Mouse (Mus musculus) thymus, postnatal 4 days (tissue): ENCODE measurements around the gene Dhx32.
A peak's percentile ranks its signal among the peaks of the same experiment; 100 is the strongest.

Source experiments
- DNase-seq: peaks from one replicate; pipeline ENCODE4 v3.0.0; 2021

The Dhx32 gene

DNA sequence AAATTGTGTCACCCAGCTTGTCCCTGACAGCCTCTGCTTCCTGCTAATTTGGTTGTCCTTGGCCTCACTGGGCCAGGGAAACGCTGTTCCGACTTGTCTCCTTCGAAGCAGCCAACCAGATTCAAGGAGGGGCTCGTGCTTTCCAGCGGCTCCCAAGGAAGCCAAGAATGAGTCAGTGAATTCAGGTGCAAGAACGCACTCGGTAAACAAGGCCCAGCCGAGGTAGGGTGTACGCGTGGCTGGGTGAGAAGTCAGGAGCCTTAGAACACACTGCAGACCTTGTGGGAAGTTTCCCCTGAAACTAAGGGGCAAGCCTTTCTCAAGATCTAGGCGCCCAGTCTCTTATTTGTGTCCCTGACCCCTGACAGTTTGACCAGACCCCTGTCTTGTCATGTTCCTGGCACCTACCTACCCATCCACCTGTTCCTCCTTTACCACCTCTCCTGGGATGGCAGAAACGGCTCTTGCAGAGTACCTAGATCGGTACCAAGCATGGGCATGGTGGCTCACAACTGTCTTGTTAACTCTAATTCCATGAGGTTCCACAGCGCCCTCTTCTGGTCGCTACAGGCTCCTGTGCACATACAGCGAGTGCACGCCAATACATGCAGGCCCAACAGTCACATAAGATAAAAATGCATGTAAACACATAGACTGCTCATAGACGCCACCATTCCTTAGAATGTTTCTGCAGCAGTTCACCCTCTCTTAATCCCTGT lies at the start of gene Dhx32:
Gene Dhx32, minus strand, starts transcription at position 10 of the 719 bp plus-strand sequence.
- peak; percentile 83 for DNase-seq

DNA sequence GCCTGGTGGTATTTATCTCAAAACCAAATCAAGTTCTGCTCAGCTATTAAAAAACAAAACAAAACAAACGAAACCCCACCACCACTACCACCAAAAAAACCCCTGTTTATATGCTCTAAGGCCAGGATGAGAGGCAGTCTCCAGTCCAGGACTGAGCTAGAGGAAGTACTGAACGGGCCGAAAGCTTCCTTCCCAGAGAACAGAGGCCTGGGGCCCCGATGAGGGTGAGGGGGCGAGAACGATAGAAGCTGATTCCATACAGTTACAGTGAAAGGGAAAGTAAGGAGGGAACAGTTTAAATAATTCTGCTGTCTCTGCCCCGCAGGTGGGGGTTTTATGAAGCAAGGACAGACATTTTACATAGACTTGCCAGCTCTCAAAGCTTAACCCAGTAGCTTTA lies 47.1 kb upstream of the Dhx32 start:
- DNase-seq: no peak

DNA sequence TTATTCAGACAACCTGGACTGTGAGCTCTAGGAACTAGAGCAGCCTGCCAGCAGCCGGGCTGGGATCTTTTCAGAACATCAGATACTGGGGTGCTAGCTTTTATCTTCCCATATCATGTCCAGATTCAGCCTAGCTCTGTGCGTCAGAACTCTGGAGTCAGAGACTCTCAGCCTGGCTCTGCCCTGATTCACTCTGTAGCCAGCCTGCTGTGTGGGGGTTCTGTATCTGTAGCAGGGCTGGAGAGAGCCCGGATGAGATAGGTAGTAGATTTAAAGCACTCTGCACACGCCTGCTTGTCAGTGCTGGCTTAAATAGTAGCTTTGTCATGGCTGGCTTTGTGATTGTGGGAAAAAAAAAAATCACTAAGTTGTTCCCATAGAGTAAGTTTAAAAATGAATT lies 46.0 kb upstream of the Dhx32 start:
- no peak for DNase-seq

DNA sequence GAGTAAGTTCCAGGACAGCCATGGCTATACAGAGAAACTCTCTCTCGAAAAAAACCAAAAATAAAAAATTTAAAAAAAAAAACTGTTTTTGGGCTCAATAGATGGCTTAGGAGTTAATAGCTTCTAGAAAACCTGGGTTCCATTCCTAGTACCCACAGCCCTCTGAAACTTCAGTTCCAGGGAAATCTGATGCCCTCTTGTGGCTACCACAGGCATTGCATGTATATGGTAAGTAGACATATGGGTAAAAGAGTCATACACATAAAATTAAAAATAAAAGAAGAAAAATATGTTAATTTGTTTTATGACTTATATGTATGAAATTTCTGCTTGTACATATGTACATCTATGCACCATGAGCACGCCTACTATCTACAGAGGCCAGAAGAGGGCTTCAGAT lies 42.1 kb upstream of the Dhx32 start:
- peak; percentile 63 for DNase-seq

DNA sequence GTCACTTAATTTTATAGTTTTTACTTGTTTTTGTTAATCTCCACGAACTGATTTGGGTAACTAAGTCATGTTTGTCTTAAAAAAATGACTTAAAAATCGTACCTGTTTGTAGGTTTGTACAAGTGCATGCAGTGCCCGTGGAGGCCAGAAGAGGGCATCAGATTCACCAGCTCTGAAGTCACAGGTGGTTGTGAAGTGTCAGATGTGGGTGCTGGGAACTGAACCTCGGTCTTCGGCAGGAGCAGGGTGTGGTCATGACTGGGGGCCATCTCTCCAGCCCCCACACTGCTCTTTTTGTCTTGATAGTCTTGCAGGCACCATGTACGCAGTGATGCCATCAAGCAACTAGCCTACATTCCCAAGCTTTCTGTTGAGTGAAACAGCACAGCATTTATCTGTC lies 41.2 kb upstream of the Dhx32 start:
- peak; percentile 23 for DNase-seq

DNA sequence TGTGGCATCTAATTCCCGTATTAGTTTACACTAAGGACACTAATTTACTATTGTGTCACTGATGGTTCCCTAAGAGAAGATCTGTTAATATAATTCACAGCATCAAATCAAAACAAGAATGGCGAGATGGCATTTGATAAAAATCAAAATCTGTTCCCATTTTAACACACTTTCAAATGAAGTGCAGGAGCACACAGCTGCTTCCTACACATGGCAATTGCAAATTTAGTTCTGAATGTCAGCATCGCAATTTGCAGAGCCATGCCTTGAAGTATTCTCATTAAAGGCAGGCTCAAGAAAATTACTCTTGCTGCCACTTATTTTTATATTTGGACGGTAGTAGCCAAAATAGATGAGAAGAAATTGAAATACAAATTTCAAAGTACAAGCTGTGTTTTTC lies 30.8 kb upstream of the Dhx32 start:
- DNase-seq: no peak

DNA sequence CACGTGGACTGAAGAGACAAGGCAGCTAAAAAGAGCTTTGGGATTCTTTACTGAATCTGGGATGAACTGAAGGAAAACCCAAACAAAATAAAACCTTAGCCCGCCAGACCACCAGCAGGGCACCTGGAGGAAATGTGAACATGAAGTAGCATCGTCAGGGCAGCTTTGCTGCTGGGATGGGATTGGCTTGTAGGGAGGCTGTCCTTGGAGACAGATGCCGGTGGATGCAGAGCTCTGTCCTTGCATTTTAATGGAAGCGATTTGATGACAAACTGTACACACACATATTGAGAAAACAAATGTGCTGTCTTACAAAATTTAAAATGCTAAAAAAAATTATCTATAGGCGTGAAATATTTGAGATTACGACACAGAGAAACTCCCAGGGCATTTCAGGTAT lies 30.4 kb upstream of the Dhx32 start:
- DNase-seq: no peak

DNA sequence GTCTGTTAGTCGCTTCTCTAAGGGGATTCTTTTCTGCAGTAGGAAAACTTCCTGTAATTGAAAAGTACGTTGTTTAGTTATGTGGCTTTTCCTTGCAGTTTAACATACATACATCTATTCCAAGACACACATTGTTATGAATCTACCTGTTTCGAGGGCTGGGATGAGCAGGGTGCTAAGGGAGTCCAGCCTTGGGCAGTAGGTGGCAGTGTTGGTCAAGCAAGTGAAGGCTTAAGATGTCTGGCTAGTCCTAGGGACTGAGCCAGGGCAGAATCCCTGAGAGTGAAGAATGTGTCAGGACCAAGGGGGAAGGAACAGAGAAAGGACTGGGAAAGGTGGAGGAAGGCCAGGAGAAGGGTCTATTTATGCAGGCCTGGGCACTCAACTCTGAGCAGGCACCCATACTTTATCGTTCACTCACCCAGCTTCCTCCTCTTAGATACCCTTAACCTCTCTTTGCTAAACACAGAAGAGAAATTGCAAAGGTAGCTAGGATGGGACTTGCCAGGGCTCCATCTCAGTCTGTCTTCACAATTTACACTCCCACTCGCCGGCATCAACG lies 23.2 kb upstream of the Dhx32 start:
- DNase-seq: peak; percentile 74

DNA sequence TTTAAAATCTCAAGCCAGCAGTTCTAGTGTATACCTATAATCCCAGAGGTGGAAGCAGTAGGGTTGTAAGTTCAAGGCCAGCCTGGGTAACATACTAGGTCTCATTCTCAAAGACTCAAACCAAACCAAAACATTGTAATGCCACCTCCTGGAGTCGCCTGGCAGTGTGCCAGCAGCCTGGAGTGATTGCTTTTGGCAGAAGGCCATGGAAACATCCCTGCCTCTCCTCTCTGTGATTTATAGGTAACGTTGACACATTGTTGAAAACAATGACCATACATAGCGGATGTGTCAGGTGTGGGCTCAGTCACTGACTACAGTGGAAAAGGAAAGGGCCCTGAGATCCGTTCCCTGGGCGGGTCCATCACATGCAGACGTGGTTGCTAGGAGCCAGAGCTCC lies 19.3 kb upstream of the Dhx32 start:
- DNase-seq: no peak

DNA sequence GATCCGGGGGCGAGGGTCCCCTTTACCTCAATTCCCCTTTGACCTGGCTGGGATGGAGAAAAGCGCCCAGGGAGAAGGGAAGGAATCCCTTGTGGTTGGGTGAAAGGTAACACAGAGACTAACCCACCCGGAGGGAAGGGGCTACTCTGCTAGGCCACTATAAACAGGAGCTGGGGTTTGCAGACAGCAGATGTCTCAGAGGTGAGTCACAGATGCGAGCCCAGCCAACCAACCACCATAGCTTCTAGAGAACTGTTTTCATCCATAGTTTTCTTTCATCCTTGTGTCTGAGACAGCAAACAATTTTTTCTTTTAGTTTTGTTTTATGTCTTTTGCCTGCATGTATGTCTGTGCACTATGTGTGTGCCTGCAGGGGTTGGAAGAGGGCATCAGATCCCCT lies 17.4 kb upstream of the Dhx32 start:
- DNase-seq: no peak

DNA sequence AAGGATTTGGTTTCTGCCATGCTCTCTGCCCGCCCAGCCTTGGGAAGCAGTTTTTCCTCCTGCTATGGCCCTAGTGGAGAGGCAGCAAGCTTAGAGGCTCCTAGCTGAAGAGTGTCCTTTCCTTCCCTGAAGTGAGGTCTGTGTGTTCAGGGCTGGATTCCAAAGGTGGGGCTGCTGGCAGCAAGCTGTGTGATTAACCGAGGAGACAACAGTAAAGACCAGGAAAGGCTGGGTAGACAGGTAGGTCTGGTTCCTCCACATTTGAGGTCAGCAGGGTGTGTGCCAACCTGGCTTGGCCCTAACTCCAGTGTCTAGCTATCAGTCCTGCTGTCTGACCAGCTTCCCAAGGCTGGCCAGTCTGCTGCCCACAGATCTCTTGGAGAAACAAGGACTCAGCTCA lies 12.2 kb upstream of the Dhx32 start:
- no peak for DNase-seq

DNA sequence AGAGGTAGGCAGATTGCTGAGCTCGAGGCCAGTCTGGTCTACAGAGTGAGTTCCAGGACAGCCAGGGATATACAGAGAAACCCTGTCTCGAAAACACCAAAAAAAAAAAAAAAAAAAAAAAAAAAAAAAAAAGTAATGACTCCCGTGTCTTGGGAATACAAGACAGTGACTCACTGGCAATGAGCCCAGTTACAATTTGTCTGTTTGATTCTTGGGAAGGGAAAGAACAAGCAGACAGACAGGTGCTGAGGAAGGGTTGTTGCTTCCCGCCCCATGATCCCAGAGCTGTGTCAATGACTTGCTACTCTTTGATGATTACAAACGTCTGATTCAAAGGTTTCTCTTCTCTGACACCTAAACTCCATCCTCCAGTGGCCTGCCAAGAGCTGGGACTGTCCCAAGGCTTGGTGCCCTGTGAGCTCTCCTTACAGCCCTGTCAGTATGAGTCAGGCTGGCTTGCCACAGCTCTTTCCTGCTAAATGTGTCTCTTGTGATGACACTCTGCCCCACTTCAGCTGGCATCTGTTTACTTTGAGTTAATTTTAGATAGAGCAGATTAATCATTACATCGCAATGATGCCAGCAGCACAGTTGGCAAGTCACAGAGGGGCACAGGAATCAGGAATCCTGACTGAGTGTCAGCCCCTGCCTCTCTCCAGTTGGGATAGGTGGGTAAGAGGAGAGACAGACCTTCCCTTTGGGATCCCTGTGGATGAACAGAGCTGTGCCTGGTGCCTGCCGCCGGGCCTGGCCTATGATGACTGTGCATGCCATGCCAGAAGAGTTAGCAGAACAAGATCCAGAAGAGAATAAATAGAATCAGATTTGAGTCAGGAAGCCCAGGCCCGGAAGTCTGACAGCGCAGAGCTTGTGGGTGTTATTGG lies 11.0 kb upstream of the Dhx32 start:
- no peak for DNase-seq

DNA sequence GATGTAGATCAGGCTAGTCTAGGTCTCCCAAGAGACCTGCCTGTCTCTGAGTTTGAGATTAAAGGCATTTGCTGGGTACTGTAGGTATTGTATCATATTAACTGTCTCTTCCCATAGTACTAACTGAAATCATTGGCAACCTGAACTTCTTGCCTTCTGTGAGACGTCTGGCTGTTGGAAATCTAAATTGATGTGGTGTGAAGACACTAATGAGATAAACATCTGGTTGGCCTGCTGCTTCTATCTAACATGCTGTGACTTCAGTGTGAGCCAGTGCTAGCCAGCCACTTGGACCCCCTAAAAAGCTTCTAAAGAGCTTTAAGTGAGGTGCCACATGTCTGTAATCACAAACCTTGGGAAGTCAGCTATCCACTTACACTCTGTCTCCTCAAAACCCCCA lies 10.2 kb upstream of the Dhx32 start:
- DNase-seq: no peak

DNA sequence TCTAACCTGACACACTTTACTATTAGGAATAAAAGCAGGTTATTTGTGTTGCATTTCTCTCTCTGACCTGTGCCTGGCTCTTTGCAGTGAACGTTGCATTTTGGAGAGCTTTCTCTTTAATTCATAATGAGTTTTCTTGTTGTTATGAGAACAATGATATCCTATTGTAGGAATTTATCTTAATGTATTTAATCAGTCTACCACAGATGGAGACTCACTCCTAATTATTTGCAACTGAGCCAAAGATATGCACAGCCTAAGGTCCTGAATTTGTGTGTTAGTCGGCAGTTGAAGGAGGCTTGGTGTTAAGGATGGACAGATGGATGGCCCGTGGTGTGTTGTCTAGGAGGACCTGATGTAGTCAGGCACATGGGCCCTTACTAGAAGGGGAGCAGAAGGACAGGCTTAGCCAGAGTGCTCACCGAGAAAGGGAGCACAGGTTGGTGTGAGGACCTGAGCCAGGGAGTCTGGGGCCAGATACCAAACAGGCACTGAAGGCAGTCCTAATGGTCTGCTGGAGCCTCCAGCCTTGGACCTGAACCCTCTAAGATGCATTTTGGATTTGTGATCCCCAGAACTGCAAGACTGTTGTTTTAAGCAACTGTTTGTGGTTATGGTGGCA lies 8.2 kb upstream of the Dhx32 start:
- no peak for DNase-seq

DNA sequence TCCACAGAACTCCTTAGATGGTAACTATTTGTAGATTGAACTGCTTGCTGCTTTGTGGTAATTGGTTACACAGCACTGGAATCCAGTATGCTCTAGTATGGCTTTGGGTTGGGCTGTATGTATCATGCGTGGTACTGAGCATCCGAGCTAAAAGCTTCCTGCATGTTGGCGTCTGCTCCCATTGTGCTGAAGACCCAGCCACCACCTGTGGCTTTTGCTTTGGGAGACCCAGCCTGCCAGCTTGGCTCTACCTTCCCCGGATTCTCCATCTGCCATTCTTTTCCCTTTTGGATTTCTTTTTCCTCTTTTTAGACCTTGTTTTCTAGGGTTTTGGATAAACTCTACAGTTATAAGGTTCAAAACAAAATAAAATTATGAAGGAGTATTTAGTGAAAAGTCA lies 7.6 kb upstream of the Dhx32 start:
- no peak for DNase-seq

DNA sequence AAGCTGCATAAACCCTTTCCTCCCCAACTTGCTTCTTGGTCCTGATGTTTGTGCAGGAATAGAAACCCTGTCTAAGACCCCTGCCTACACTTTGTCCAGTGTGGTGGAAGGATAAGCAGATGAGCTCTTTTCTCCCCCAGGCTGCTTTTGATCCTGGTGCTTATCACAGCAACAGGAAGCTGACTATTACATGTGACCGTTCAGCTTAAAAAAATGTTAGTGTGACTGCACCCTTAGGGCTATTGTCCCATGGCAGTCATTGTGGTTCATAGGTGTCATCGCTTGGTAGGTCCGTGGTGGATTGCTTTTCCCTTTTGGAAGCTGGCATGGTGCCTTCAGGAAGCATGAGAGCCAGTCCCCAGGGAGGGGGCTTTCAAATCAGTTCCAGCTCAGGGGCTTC lies 5.6 kb upstream of the Dhx32 start:
- DNase-seq: no peak

DNA sequence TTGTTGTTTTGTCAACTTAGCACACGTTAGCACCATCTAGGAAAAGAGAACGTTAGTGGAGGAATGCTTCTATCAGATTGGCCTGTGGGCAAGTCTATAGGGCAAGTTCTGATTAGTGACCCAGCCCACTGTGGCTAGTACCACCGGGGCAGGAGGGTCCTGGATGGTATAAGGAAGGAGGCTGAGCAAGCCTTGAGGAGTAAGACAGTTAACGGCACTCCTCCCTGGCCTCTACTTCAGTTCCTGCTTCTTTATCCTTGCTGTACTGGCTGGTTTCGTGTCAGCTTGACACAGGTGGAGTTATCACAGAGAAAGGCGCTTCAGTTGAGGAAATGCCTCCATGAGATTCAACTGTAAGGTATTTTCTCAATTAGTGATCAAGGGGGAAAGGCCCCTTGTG lies 5.0 kb upstream of the Dhx32 start:
- DNase-seq: no peak

DNA sequence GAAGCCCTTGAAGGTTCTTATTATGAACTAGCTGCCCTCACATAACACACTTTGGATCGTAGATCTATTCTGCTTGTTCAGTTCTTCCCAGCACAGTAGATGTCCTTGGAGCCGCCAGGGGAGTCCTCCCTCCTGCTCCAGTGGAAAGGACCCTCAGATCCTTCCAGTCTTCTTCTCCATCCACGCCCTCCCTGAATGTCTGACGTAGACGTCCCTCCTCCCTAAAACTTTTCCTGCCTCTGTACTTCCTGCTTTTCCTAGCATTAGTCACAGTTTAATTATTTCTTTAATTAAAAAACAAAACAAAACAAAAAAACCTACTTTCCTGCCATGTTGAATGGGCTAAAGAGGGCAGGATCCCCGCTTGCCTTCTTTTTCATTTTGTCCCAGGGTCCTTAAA lies 535 bp downstream of the Dhx32 start:
- no peak for DNase-seq

DNA sequence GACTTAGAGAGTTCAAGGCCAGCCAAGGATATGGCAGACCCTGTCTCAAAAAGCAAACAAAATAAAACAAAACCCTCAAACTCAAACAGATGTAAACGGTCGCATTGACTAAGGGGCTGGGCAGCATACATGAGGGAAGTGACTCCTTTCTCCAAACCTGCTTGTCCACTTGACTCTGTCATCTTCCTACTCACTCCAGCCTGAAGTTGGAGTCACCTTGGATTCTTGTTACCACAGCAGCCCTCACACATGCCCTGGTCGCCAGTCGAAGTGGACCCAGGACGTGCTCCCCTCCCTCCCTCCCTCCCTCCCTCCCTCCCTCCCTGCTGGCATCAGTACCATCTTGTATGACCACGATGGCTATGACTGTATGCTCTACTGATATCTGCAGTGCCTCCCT lies 943 bp downstream of the Dhx32 start:
- no peak for DNase-seq

DNA sequence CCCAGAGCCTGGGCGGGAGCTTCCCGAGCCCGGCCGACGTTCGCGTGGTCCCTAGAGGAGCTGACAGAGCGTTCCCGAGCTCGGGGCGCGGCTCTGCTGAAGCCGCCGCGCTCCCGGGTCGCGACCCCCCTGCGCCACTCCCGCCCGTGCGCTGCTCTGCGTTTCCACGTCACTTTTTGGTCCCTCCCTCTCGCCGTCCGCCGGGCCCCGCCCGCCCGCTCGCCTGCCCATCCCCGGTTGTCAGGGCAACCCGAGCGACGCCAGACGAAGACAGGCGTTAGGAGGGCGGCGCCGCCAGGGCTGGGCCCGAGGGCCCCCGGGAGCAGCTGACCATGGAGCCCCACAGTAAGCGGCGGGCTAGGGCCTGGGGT lies 5.9 kb downstream of the Dhx32 start, which contains the start of gene Fank1:
Gene Fank1, plus strand, starts transcription at position 236 of the 371 bp plus-strand sequence.
- peak; percentile 95 for DNase-seq

DNA sequence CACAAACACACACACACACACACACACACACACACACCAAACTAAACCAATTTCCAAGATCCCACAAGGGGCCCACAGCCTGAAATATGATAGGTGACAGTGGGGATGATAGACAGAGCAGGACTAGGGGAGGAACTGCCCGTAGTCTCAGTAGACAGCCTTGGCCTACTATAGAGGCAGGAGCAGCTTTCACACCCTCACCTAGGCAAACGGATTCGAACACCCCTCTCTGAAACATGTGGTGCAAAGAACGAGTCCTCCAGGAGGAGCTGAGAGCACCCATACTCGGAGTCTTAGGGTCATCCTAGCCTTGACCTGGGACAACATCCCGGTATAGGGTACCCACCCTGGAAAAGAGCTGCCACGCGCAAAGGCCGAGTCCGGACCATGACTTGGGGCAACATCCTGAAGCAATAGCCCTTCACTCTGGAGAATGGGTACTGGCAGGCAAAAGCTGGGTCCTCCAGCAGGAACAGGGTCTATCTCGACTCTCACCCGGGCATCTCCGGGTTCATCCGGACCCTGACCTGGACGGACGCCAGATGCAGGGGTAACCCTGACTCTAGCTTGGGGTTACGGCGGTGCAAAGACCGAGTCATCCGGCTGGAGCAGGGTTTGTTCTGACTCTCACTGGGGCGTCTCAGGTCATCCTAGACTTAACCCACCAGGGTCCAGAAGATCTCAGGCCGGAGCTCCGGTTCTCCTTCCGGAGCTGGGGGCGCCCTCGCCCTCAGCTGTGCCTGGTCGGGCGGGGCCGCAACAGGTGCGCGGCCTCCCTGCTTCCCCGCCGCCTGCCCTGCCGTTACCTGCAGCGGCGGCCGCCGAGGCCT lies 6.5 kb downstream of the Dhx32 start:
- DNase-seq: no peak

DNA sequence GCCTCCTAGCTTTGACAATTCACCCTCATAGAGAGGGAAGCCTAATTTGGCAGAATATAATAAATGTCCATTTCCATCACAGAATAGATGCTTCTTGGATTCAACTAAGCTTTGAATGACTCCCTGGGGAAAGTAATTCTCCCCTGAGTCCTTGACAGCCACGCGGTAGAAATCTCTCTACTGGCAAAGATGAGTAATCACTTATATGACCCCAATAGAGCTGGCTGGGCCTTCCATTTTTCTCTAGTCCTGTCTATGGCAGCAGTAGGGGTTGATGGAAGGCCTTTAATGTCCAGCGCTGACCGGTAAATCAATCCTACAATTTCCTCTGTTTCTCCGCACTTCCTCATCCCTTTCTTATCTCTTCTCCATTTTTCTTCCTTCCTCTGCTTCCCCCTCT lies 7.3 kb downstream of the Dhx32 start:
- DNase-seq: no peak

DNA sequence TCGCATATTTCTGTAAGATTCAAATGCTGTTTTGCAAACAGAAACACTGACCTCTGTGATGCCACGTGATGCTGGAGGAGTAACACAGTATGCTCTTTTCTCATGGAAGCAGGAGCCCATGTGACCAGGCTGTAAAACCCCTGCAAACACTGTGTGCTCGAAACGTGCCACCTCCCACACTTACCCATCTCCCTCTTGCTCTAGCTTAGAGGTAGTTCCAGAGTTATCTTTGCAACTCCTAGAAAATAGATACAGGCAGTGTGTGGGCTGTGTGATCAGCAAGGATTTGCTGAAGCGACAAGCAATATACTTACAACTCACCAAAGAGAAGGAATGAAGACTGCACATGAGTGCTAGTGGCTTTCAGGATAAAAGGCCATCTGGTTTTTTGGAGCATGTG lies 14.0 kb downstream of the Dhx32 start:
- no peak for DNase-seq
